Mouse (Mus musculus): ENCODE results near the gene Lilrb4a. TPM values are rescaled to one million over a fixed set of nuclear protein-coding genes. Genes with fewer than 3 reads are reported as not detected.

Gene Lilrb4a
- polyA plus RNA-seq, 1 experiment from 2014 or later: 7.9 TPM

DNA sequence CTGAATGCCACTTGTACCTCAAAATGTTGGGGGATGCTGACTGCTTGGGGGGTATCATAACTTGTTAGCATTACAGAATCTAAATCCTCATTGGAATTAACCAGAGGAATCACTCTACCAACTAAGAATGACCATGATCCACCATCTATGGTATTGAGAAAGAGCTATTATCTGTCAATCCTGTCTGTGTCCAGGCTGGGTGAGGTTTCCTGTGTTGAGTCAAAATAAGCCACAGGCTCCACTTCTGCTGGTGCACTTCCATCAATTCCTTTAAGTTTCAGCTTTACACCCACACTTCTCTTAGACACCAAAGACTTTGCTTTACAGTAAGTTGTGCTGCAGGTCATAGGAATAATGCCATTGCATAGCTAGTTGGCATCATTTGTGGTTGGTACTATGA is 30.7 kb downstream of the Lilrb4a start:
- H3K9ac ChIP-seq (ENCODE audit: low read length): no peak overlapping the region
- H3K4me3 ChIP-seq (replicated peaks; ENCODE audit: low read length): no peak overlapping the region
- H3K27ac ChIP-seq (ENCODE audit: low read length): no peak overlapping the region
- H3K4me1 ChIP-seq (ENCODE audit: control insufficient read depth, insufficient read depth, low read length): no peaks in the 10 kb centered on the region
- no peak for ATAC-seq (ENCODE audit: insufficient read depth, low FRiP score)
- H3K36me3 ChIP-seq (ENCODE audit: control insufficient read depth, insufficient read depth, low read length): no peaks in the 10 kb centered on the region
- no peaks in the 10 kb centered on the region for H3K27me3 ChIP-seq (ENCODE audit: control insufficient read depth, insufficient read depth, low read length)
- H3K4me2 ChIP-seq (ENCODE audit: low read depth, low read length): no peak overlapping the region
- H3K9me3 ChIP-seq (replicated peaks; ENCODE audit: control insufficient read depth, low read length): no peaks in the 10 kb centered on the region

GRCm38 (mm10) chr10:51526090-51526489 is 35.3 kb downstream of the Lilrb4a start:
- Histone ChIP-seq H3K9ac (ENCODE audit: low read length) (no peak overlapping the region), H3K4me2 (ENCODE audit: low read depth, low read length) (no peak overlapping the region), H3K27ac (ENCODE audit: low read length) (no peak overlapping the region), H3K36me3 (ENCODE audit: control insufficient read depth, insufficient read depth, low read length) (no peaks in the 10 kb centered on the region), H3K4me1 (ENCODE audit: control insufficient read depth, insufficient read depth, low read length) (no peaks in the 10 kb centered on the region), H3K4me3 (replicated peaks; ENCODE audit: low read length) (no peak overlapping the region), H3K27me3 (ENCODE audit: control insufficient read depth, insufficient read depth, low read length) (no peaks in the 10 kb centered on the region), H3K9me3 (replicated peaks; ENCODE audit: control insufficient read depth, low read length) (no peaks in the 10 kb centered on the region)
- WGBS: 62% methylated on average over 7 of the region's 7 CpGs
- no peak for ATAC-seq (ENCODE audit: insufficient read depth, low FRiP score)

DNA sequence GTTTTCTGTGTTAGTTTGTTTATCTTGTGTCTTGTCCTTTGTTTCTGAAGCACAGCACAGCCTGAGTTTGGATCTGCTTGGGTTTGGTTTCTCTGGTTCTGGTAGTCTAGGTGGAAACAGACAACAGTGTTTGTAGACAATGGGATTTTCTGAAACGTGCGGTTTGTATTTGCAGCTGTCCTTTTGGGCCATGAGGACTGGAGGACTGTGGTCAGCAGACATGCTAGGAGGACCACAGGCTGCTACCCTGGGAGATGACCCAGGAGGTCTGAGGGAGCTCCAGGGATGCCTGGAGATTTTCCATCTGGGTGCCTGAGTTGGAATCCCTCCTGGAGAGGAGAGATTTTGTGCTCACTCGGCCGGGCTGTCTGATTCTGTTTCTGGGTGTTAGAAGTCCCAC is 35.9 kb downstream of the Lilrb4a start:
- Histone ChIP-seq H3K36me3 (ENCODE audit: control insufficient read depth, insufficient read depth, low read length) (no peaks in the 10 kb centered on the region), H3K27ac (ENCODE audit: low read length) (no peak overlapping the region), H3K9ac (ENCODE audit: low read length) (no peak overlapping the region), H3K4me2 (ENCODE audit: low read depth, low read length) (no peak overlapping the region), H3K9me3 (replicated peaks; ENCODE audit: control insufficient read depth, low read length) (no peaks in the 10 kb centered on the region), H3K4me1 (ENCODE audit: control insufficient read depth, insufficient read depth, low read length) (no peaks in the 10 kb centered on the region), H3K4me3 (replicated peaks; ENCODE audit: low read length) (no peak overlapping the region), H3K27me3 (ENCODE audit: control insufficient read depth, insufficient read depth, low read length) (no peaks in the 10 kb centered on the region)
- ATAC-seq (ENCODE audit: insufficient read depth, low FRiP score): no peak
- WGBS: 61% methylated on average over 4 of the region's 4 CpGs

GRCm38 (mm10) chr10:51528840-51529434 is 38.2 kb downstream of the Lilrb4a start:
- no peaks in the 10 kb centered on the region for H3K27me3 ChIP-seq (ENCODE audit: control insufficient read depth, insufficient read depth, low read length)
- no peak overlapping the region for H3K4me2 ChIP-seq (ENCODE audit: low read depth, low read length)
- H3K9ac ChIP-seq (ENCODE audit: low read length): no peak overlapping the region
- H3K36me3 ChIP-seq (ENCODE audit: control insufficient read depth, insufficient read depth, low read length): no peaks in the 10 kb centered on the region
- no peaks in the 10 kb centered on the region for H3K4me1 ChIP-seq (ENCODE audit: control insufficient read depth, insufficient read depth, low read length)
- WGBS: 49% methylated on average over 8 of the region's 8 CpGs
- no peak for ATAC-seq (ENCODE audit: insufficient read depth, low FRiP score)
- H3K4me3 ChIP-seq (replicated peaks; ENCODE audit: low read length): no peak overlapping the region
- no peak overlapping the region for H3K27ac ChIP-seq (ENCODE audit: low read length)
- H3K9me3 ChIP-seq (replicated peaks; ENCODE audit: control insufficient read depth, low read length): no peaks in the 10 kb centered on the region

DNA sequence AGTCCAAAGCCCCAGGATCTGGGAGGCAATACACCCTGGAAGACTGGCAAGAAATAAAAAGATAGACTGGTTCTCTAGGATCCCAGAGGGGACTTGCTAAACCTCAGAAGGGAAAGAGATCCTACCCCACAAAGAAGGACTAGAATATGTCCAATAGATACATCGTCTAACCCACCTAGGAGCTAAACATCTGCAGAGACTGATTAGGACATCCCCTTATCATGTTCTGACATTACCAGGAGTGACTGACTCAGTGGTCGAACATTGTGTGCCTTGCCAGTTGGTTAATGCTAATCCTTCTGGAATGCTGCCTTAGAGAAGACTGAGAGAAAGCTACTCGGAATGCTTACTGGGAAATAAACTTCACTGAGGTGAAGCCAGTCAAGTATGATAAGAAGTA is 38.7 kb downstream of the Lilrb4a start:
- Histone ChIP-seq H3K27me3 (ENCODE audit: control insufficient read depth, insufficient read depth, low read length) (no peaks in the 10 kb centered on the region), H3K27ac (ENCODE audit: low read length) (no peak overlapping the region), H3K4me2 (ENCODE audit: low read depth, low read length) (no peak overlapping the region), H3K36me3 (ENCODE audit: control insufficient read depth, insufficient read depth, low read length) (no peaks in the 10 kb centered on the region), H3K9ac (ENCODE audit: low read length) (no peak overlapping the region), H3K4me3 (replicated peaks; ENCODE audit: low read length) (no peak overlapping the region), H3K9me3 (replicated peaks; ENCODE audit: control insufficient read depth, low read length) (no peaks in the 10 kb centered on the region), H3K4me1 (ENCODE audit: control insufficient read depth, insufficient read depth, low read length) (no peaks in the 10 kb centered on the region)
- WGBS: 65% methylated on average over 3 of the region's 3 CpGs
- ATAC-seq (ENCODE audit: insufficient read depth, low FRiP score): no peak

- Histone ChIP-seq H3K27me3 (ENCODE audit: control insufficient read depth, insufficient read depth, low read length) (no peaks in the 10 kb centered on the region), H3K4me2 (ENCODE audit: low read depth, low read length) (no peak overlapping the region), H3K9ac (ENCODE audit: low read length) (no peak overlapping the region), H3K27ac (ENCODE audit: low read length) (no peak overlapping the region), H3K36me3 (ENCODE audit: control insufficient read depth, insufficient read depth, low read length) (no peaks in the 10 kb centered on the region), H3K4me3 (replicated peaks; ENCODE audit: low read length) (no peak overlapping the region), H3K4me1 (ENCODE audit: control insufficient read depth, insufficient read depth, low read length) (no peaks in the 10 kb centered on the region), H3K9me3 (replicated peaks; ENCODE audit: control insufficient read depth, low read length) (no peaks in the 10 kb centered on the region)
- 77% methylated on average over 7 of the region's 7 CpGs for WGBS
- ATAC-seq (ENCODE audit: insufficient read depth, low FRiP score): no peak
Observed at GRCm38 (mm10) chr10:51530813-51531212, 40.1 kb downstream of the Lilrb4a start.

Other genes with a start within 250 kb of the Lilrb4a start
- 0.92 TPM in 1 of 2 replicates, not detected in the other for gene Gm49339, start 10.3 kb upstream of the Lilrb4a start, polyA plus RNA-seq (2015; fragmentation: Nextera tagmentation; extraction: Ambion mirVana)
- gene Lilr4b, start 10.3 kb upstream of the Lilrb4a start, polyA plus RNA-seq (2015; fragmentation: Nextera tagmentation; extraction: Ambion mirVana): 0.75 and 2.5 TPM in 2 replicates
- 30.1 and 34.2 TPM in 2 replicates for gene Fam162b, start 99.6 kb downstream of the Lilrb4a start, polyA plus RNA-seq (2015; fragmentation: Nextera tagmentation; extraction: Ambion mirVana)
- gene Gprc6a, start 140.5 kb downstream of the Lilrb4a start, polyA plus RNA-seq (2015; fragmentation: Nextera tagmentation; extraction: Ambion mirVana): 0.06 TPM in 1 of 2 replicates, not detected in the other
- gene Rfx6, start 186.8 kb downstream of the Lilrb4a start, polyA plus RNA-seq (2015; fragmentation: Nextera tagmentation; extraction: Ambion mirVana): 1.0 and 1.3 TPM in 2 replicates